Mouse (Mus musculus) hindbrain, embryonic 13.5 days (tissue): ENCODE data around the gene Slc8b1. TPM values are rescaled to one million over a fixed set of nuclear protein-coding genes. Genes with fewer than 3 reads are reported as not detected.
"Not testable (repeated sequence)": the region's sequence is repeated elsewhere in the genome, so short reads cannot be mapped to it uniquely, and the experiment has no call there.

Source experiments
- ATAC-seq: fragments of 200-750 bp; cut with Nextera tagmentation; 2 replicates; pipeline ENCODE4 v1.8.0; 2017; ENCODE audit warnings: moderate TSS enrichment; ENCODE audit not compliant: low FRiP score
- H3K27ac ChIP-seq: fragments of 300-500 bp; sonication (generic); 2 replicates; pipeline ENCODE4 v1.5.1; 2015; ENCODE audit warnings: inconsistent platforms, mild to moderate bottlenecking, moderate library complexity
- H3K27me3 ChIP-seq: fragments of 300-500 bp; sonication (generic); 2 replicates; pipeline ENCODE4 v1.6.1; 2015; ENCODE audit warnings: mild to moderate bottlenecking, inconsistent platforms
- H3K36me3 ChIP-seq: fragments of 300-500 bp; sonication (generic); 2 replicates; pipeline ENCODE4 v1.6.1; 2015; ENCODE audit warnings: mild to moderate bottlenecking, inconsistent platforms
- H3K4me1 ChIP-seq: fragments of 300-500 bp; sonication (generic); replicated peaks from 2 replicates; pipeline ENCODE4 v1.6.1; 2015; ENCODE audit warnings: inconsistent platforms
- H3K4me2 ChIP-seq: fragments of 300-500 bp; sonication (generic); 2 replicates; pipeline ENCODE4 v1.6.1; 2015; ENCODE audit warnings: inconsistent platforms, mild to moderate bottlenecking, moderate library complexity
- H3K4me3 ChIP-seq: fragments of 300-500 bp; sonication (generic); 2 replicates; pipeline ENCODE4 v1.5.1; 2015; ENCODE audit warnings: mild to moderate bottlenecking, inconsistent platforms
- H3K9ac ChIP-seq: fragments of 300-500 bp; sonication (generic); 2 replicates; pipeline ENCODE4 v1.6.1; 2015; ENCODE audit warnings: mild to moderate bottlenecking, inconsistent platforms
- H3K9me3 ChIP-seq: fragments of 300-500 bp; sonication (generic); 2 replicates; pipeline ENCODE4 v1.6.1; 2016; ENCODE audit warnings: inconsistent platforms
- WGBS: fragments of 180-500 bp; shearing (Covaris S2); methylation state at CpG from one replicate; pipeline ENCODE4 v1.1.7; 2015; 5-methylcytosine and 5-hydroxymethylcytosine counted together
- polyA plus RNA-seq: library from polyadenylated mRNA; unstranded; fragments of >200 nt; fragmentation: Nextera tagmentation; extraction: Ambion mirVana; gene quantifications from 2 replicates; pipeline ENCODE4 v1.2.1, GENCODE M21; 2015

The Slc8b1 gene
- polyA plus RNA-seq, 1 experiment from 2014 or later = 2.5 TPM

GRCm38 (mm10) chr5:120497071-120497470 is 13.9 kb upstream of the Slc8b1 start:
- Histone ChIP-seq H3K4me1 (peaks cover 27% of the 10 kb centered on the region), H3K9ac (no peak overlapping the region), H3K27me3 (no peaks in the 10 kb centered on the region), H3K4me2 (no peak overlapping the region), H3K9me3 (no peaks in the 10 kb centered on the region), H3K4me3 (no peak overlapping the region), H3K36me3 (peaks cover 53% of the 10 kb centered on the region), H3K27ac (no peak overlapping the region)
- no peak for ATAC-seq
- 94% methylated on average over 3 of the region's 3 CpGs for WGBS

- Histone ChIP-seq H3K4me1 (peaks cover 27% of the 10 kb centered on the region), H3K36me3 (peaks cover 32% of the 10 kb centered on the region), H3K27ac (no peak overlapping the region), H3K27me3 (no peaks in the 10 kb centered on the region), H3K9me3 (no peaks in the 10 kb centered on the region), H3K4me2 (no peak overlapping the region), H3K9ac (no peak overlapping the region), H3K4me3 (no peak overlapping the region)
- no peak for ATAC-seq
- 81% methylated on average over 4 of the region's 4 CpGs for WGBS
These were observed 11.8 kb upstream of the Slc8b1 start for GRCm38 (mm10) chr5:120499202-120499601.

DNA sequence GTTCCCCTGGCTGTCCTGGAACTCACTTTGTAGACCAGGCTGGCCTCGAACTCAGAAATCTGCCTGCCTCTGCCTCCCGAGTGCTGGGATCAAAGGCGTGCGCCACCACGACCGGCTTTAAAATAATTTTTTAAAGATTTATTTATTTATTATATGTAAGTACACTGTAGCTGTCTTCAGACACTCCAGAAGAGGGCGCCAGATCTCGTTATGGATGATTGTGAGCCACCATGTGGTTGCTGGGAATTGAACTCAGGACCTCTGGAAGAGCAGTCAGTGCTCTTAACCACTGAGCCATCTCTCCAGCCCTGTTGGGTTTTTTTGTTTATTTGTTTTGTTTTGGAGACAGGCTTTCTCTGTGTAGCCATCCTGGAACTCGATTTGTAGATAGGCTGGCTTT is 10.4 kb upstream of the Slc8b1 start:
- Histone ChIP-seq H3K4me1 (peaks cover 21% of the 10 kb centered on the region), H3K36me3 (peaks cover 24% of the 10 kb centered on the region)
- WGBS = 86% methylated on average over 9 of the region's 9 CpGs
- H3K4me3 ChIP-seq, H3K9me3 ChIP-seq, H3K27ac ChIP-seq, H3K27me3 ChIP-seq, ATAC-seq, H3K9ac ChIP-seq, H3K4me2 ChIP-seq: not testable (repeated sequence)

GRCm38 (mm10) chr5:120502147-120502621 is 8.8 kb upstream of the Slc8b1 start:
- Histone ChIP-seq H3K36me3 (peaks cover 13% of the 10 kb centered on the region), H3K9ac (peak overlapping the region; percentile 96), H3K9me3 (no peaks in the 10 kb centered on the region), H3K27me3 (no peaks in the 10 kb centered on the region), H3K4me3 (peak overlapping the region; percentile 92), H3K4me1 (peaks cover 27% of the 10 kb centered on the region), H3K27ac (no peak overlapping the region), H3K4me2 (peak overlapping the region; percentile 96)
- ATAC-seq = no peak
- 70% methylated on average over 9 of the region's 9 CpGs for WGBS

GRCm38 (mm10) chr5:120502675-120503143 is 8.3 kb upstream of the Slc8b1 start:
- H3K27ac ChIP-seq = no peak overlapping the region
- 6% methylated on average over 12 of the region's 12 CpGs for WGBS
- H3K4me1 ChIP-seq = peaks cover 31% of the 10 kb centered on the region
- peaks cover 11% of the 10 kb centered on the region for H3K36me3 ChIP-seq
- peak overlapping the region; percentile 92 for H3K4me3 ChIP-seq
- peak overlapping the region; percentile 96 for H3K4me2 ChIP-seq
- no peaks in the 10 kb centered on the region for H3K27me3 ChIP-seq
- peak overlapping the region; percentile 96 for H3K9ac ChIP-seq
- ATAC-seq = 0 out of 2 replicates have a peak, but pooled peaks have one; percentile 32
- no peaks in the 10 kb centered on the region for H3K9me3 ChIP-seq

DNA sequence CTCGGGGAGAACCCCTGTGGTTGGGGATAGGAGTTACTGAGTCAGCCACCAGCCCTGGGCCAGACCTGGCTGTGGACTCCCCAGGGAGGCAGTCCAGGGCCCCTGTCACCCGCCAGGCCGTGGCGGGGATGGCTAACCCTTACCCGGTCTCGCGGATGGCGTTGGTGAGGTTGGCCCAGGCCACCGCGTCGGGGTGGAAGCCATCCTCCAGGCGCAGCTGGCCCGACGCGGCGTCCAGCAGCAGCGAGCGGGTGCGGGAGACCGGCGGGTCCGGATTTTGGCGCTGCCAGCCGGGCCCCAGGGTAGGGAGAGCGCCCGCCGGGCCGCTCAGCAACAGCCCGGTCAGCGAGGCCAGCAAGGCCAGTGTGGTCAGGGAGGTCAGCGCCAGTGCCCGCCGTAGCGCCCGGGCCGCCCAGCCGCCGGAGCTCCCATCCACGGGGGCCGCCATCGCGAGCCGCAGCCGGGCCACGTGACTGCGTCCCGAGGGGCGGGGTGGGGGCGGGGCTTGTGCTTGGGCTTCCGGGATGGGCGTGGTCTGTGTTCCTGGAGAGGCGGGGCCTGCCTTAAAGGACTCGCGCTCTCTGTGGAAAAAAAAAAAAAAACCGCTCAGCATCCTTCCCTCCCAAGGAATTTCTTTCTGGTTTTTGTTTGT is 7.7 kb upstream of the Slc8b1 start, which contains the start of gene Plbd2:
Gene Plbd2, minus strand, starts transcription at position 482 of the 652 bp plus-strand sequence.
- H3K4me1 ChIP-seq = peaks cover 31% of the 10 kb centered on the region
- ATAC-seq = peak; percentile 69
- peak within 1 kb of the TSS; percentile 96 for H3K4me2 ChIP-seq
- no peaks in the 10 kb centered on the region for H3K9me3 ChIP-seq
- H3K27ac ChIP-seq = no peak within 1 kb of the TSS
- no peaks in the 10 kb centered on the region for H3K27me3 ChIP-seq
- H3K9ac ChIP-seq = peak within 1 kb of the TSS; percentile 96
- H3K36me3 ChIP-seq = peaks cover 8% of the 10 kb centered on the region
- H3K4me3 ChIP-seq = peak within 1 kb of the TSS; percentile 92
- WGBS = under 1% methylated on average over 53 of the region's 55 CpGs

- no peaks in the 10 kb centered on the region for H3K9me3 ChIP-seq
- ATAC-seq = no peak
- no peak overlapping the region for H3K4me2 ChIP-seq
- no peaks in the 10 kb centered on the region for H3K36me3 ChIP-seq
- H3K27ac ChIP-seq = no peak overlapping the region
- H3K27me3 ChIP-seq = no peaks in the 10 kb centered on the region
- no peak overlapping the region for H3K9ac ChIP-seq
- WGBS = 24% methylated on average over 16 of the region's 16 CpGs
- no peak overlapping the region for H3K4me3 ChIP-seq
- peaks cover 36% of the 10 kb centered on the region for H3K4me1 ChIP-seq
These were observed 5.6 kb upstream of the Slc8b1 start for GRCm38 (mm10) chr5:120505368-120505767.

DNA sequence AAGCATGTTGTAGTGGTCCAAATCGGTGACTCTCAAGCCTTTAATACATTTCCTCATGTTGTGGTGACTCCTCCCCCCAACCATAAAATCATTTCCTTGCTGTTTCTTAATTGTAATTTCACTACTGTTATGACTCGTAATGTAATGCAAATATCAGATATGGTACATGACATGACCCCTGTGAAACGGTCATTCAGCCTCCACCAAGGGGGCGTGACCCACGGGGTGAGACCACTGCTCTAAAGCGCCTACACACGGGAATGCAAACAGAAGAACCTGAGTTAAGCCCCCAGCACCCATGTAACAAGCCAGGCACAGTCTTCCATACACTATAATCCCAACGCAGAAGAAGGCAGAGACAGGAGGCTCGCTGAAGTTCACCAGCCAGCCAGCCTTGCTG is 5.2 kb upstream of the Slc8b1 start:
- no peak overlapping the region for H3K9ac ChIP-seq
- no peak overlapping the region for H3K4me3 ChIP-seq
- ATAC-seq = no peak
- peaks cover 40% of the 10 kb centered on the region for H3K4me1 ChIP-seq
- no peaks in the 10 kb centered on the region for H3K27me3 ChIP-seq
- no peaks in the 10 kb centered on the region for H3K36me3 ChIP-seq
- H3K27ac ChIP-seq = no peak overlapping the region
- no peaks in the 10 kb centered on the region for H3K9me3 ChIP-seq
- H3K4me2 ChIP-seq = no peak overlapping the region
- 72% methylated on average over 9 of the region's 9 CpGs for WGBS

DNA sequence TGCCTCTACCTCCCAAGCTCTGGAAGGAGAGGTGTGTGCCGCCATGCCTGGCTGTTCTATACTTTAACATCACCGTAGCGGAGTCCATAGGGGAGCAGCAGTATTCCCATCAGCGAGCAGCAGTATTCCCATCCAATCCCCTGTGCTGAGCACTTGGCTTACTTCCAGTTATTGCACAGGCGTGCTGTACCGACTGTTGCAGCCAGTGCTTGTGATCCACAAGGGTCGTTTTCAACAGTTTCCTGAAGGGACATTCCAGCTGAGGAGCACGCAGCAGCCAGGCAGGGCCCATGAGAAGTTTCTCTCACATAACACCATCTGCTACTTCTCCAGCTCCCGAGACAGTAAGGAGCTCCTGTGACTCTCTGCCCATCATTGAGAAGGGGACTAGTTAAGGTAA is 4.5 kb upstream of the Slc8b1 start:
- H3K27me3 ChIP-seq = 0 out of 2 replicates have a peak, but pooled peaks cover 5% of the 10 kb centered on the region
- H3K9me3 ChIP-seq = no peaks in the 10 kb centered on the region
- WGBS = 57% methylated on average over 9 of the region's 9 CpGs
- H3K27ac ChIP-seq = no peak overlapping the region
- peaks cover 47% of the 10 kb centered on the region for H3K4me1 ChIP-seq
- H3K4me3 ChIP-seq = no peak overlapping the region
- no peak for ATAC-seq
- H3K36me3 ChIP-seq = no peaks in the 10 kb centered on the region
- H3K4me2 ChIP-seq = no peak overlapping the region
- no peak overlapping the region for H3K9ac ChIP-seq

DNA sequence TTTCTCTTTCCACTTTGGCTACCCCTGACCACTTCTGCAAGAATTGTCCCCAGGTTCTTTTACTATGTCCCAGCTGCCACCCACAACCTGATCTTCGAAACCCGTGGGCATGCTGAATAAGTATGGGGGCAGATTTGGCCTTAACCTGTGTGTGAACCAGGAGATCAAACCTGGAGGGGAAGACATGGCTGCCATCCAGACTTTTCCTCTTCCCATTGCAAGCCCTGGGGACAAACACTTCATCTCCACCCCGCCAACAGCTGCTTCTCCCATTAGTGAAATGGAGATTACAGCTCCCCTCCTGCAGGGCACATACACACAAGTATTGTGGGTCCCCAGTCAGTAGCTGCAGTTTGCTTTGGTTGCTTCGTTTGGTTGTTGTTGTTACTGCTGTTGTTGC is 3.7 kb upstream of the Slc8b1 start:
- 44% methylated on average over 4 of the region's 4 CpGs for WGBS
- Histone ChIP-seq H3K36me3 (no peaks in the 10 kb centered on the region), H3K4me2 (no peak overlapping the region), H3K27me3 (peaks cover 13% of the 10 kb centered on the region; the same call in 1 of the 2 replicates), H3K9ac (no peak overlapping the region), H3K9me3 (no peaks in the 10 kb centered on the region), H3K4me3 (no peak overlapping the region), H3K4me1 (peaks cover 45% of the 10 kb centered on the region), H3K27ac (no peak overlapping the region)
- ATAC-seq = no peak

- H3K4me1 ChIP-seq = peaks cover 55% of the 10 kb centered on the region
- peaks cover 13% of the 10 kb centered on the region; the same call in 1 of the 2 replicates for H3K27me3 ChIP-seq
- no peak overlapping the region for H3K9ac ChIP-seq
- ATAC-seq = no peak
- H3K9me3 ChIP-seq = no peaks in the 10 kb centered on the region
- H3K27ac ChIP-seq = no peak overlapping the region
- WGBS = 39% methylated on average over 14 of the region's 14 CpGs
- peak overlapping the region; percentile 63 for H3K4me2 ChIP-seq
- H3K4me3 ChIP-seq = peak overlapping the region; percentile 41
- no peaks in the 10 kb centered on the region for H3K36me3 ChIP-seq
These were observed 764 bp downstream of the Slc8b1 start for GRCm38 (mm10) chr5:120511643-120512220.

DNA sequence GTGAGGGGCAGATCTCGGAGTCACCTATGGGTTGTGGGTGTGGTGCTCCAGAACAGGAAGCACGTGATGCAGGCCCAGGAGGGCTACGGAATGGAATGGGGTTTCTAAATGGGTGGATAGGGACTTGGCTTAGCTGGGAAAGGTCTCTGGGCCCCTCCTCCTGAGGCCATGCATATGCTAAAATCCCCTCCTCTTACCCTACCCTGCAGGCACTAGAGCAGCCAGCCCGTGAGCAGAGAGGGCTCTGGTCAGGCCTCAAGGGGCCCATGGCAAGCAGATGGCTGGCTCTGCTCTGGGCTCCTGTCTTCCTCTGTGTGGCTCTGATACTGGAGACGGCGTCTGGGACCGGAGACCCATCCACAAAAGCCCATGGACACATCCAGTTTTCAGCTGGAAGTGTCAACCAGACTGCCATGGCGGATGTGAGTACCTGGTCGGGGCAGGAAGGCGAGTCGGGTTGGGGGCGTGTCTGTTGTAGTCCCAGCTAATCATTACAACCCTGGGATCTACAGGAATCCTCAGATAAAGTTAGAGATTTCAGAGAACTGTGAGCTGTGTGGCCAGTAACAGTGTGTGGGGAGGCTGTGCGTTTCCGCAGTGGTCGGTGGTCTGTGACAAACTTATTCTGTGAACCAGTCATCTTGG is 2.1 kb downstream of the Slc8b1 start:
- 30% methylated on average over 15 of the region's 15 CpGs for WGBS
- Histone ChIP-seq H3K4me3 (no peak overlapping the region), H3K9ac (no peak overlapping the region), H3K4me2 (no peak overlapping the region), H3K9me3 (no peaks in the 10 kb centered on the region), H3K27ac (0 out of 2 replicates have a peak overlapping the region, but pooled peaks have one; percentile 20), H3K4me1 (peaks cover 49% of the 10 kb centered on the region), H3K27me3 (peaks cover 13% of the 10 kb centered on the region; the same call in 1 of the 2 replicates), H3K36me3 (no peaks in the 10 kb centered on the region)
- no peak for ATAC-seq
